ENCODE assay signal across 21 mouse cellular contexts in the genomic region with DNA sequence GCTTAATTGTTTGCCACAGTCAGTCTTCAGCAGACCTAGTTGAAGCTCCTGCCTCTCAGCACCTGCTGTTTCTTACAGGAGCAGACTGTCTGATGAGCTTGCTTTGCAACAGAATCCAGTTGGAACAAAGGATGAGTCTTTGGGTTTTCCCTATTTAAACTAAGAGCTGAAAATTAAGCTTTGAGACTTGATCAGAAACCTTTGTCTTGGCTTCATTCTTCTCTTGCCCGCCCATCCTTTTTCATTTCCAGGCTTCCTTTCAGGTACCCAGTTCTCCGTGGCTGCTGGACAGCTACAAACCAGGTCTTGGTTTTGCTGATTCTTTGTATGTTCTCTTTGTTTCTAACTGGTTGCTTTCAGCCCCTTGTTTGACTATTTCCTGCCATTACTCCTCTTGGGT. TPM values are rescaled to one million over a fixed set of nuclear protein-coding genes. Genes with fewer than 3 reads are reported as not detected.
DNase-seq lines count a peak whose midpoint lies in the region; ATAC-seq lines count a peak whose summit lies in the region.
"Had no signal": no experiment of that assay in that cellular context is flagged by ENCODE, and none has a peak within 500 bp of the region (broad histone marks: within the 10 kb centered on the region; RNA-seq: fewer than 3 reads in every experiment).

No protein-coding gene starts in this region.

- DNase-seq in ES-CJ7 (ENCODE audit: low read depth, low spot score) (peak; percentile 31), R1 (ENCODE audit: low read depth, low spot score) (peak; percentile 74)
- no peak for DNase-seq in gastrocnemius, adult 18-20 months (ENCODE audit: low spot score)
- no peak for DNase-seq in liver, embryonic 11.5 days (ENCODE audit: low spot score)
- DNase-seq: adrenal gland, adult 8-10 months; adrenal gland, postnatal 14 days; adrenal gland, postnatal 36 days; cerebellum, adult 11-12 months; cerebellum, adult 2 months; cerebellum, adult 9-10 months; cerebellum, postnatal 25 days; forebrain, postnatal 0 days had no signal

- no peaks in the 10 kb centered on the region for H3K27me3 ChIP-seq in liver, embryonic 11.5 days (replicated peaks; ENCODE audit: control insufficient read depth, insufficient read depth, low read length)
- H3K27me3 ChIP-seq: embryonic facial prominence, embryonic 12.5 days; forebrain, embryonic 13.5 days; forebrain, embryonic 15.5 days; Patski had no signal

- no peaks in the 10 kb centered on the region for H3K4me1 ChIP-seq in liver, embryonic 11.5 days (replicated peaks; ENCODE audit: control insufficient read depth, insufficient read depth, low read length)
- H3K4me1 ChIP-seq: embryonic facial prominence, embryonic 10.5 days; embryonic facial prominence, embryonic 12.5 days; forebrain, embryonic 13.5 days; forebrain, embryonic 15.5 days had no signal

- no peak overlapping the region for H3K4me3 ChIP-seq in liver, embryonic 11.5 days (ENCODE audit: low read depth, low read length)
- H3K4me3 ChIP-seq: embryonic facial prominence, embryonic 10.5 days; embryonic facial prominence, embryonic 12.5 days; erythroblast, embryonic 14.5 days; forebrain, embryonic 13.5 days; forebrain, embryonic 15.5 days had no signal

- WGBS in liver, embryonic 11.5 days: 73% methylated on average over 2 of the region's 2 CpGs

- H3K27ac ChIP-seq in liver, embryonic 11.5 days (ENCODE audit: low read depth, low read length): no peak overlapping the region
- H3K27ac ChIP-seq: embryonic facial prominence, embryonic 10.5 days; embryonic facial prominence, embryonic 12.5 days; forebrain, embryonic 13.5 days; forebrain, embryonic 15.5 days had no signal

- H3K9me3 ChIP-seq in liver, embryonic 11.5 days (ENCODE audit: control insufficient read depth, low read length): no peaks in the 10 kb centered on the region
- H3K9me3 ChIP-seq: forebrain, embryonic 15.5 days; G1E had no signal

- ATAC-seq in erythroblast, adult 5-6 weeks (replicated peaks; ENCODE audit: low FRiP score, poor library complexity, severe bottlenecking): no peak
- no peak for ATAC-seq in liver, embryonic 11.5 days (replicated peaks; ENCODE audit: low FRiP score)
- ATAC-seq: activated CD4-positive, CD25-positive, alpha-beta regulatory T cell, adult 4 months; forebrain, embryonic 13.5 days; forebrain, embryonic 15.5 days; forebrain, postnatal 0 days; Patski had no signal

- no peaks in the 10 kb centered on the region for H3K36me3 ChIP-seq in liver, embryonic 11.5 days (ENCODE audit: control insufficient read depth, insufficient read depth, low read length)
- H3K36me3 ChIP-seq: embryonic facial prominence, embryonic 10.5 days; embryonic facial prominence, embryonic 12.5 days; forebrain, embryonic 15.5 days; G1E had no signal

- H3K4me2 ChIP-seq in liver, embryonic 11.5 days: no peak overlapping the region
- H3K4me2 ChIP-seq: embryonic facial prominence, embryonic 12.5 days; forebrain, embryonic 13.5 days; forebrain, embryonic 15.5 days had no signal

- no peak overlapping the region for H3K9ac ChIP-seq in liver, embryonic 11.5 days (ENCODE audit: low read depth, low read length)
- H3K9ac ChIP-seq: embryonic facial prominence, embryonic 12.5 days; forebrain, embryonic 13.5 days; forebrain, embryonic 15.5 days; forebrain, postnatal 0 days had no signal

RNA-seq across cellular contexts. Expression of gene Vps54, which starts 30.0 kb away (rescaled TPM):
- total RNA-seq in erythroblast, adult 5-6 weeks (2015; ENCODE audit: low replicate concordance): 18.0 and 22.7 TPM in 2 replicates
- 19.5 and 23.4 TPM in 2 replicates for total RNA-seq in erythroblast, adult 5-6 weeks (2017; ENCODE audit: low replicate concordance)
- total RNA-seq in gastrocnemius, adult 18-20 months (2021): 10 to 100 TPM; 19.9 to 21.0 TPM
- polyA plus RNA-seq in liver, embryonic 11.5 days (2014; fragmentation: Nextera tagmentation; extraction: Ambion mirVana): 10.4 and 11.1 TPM in 2 replicates

Comparison
In these comparisons a context has a peak if more than half of its experiments do, and no peak if none do; other contexts are left out.
1. DNase-seq: peak in ES-CJ7 (single experiment) and R1 (single experiment); none in gastrocnemius, adult 18-20 months (single experiment) and liver, embryonic 11.5 days (single experiment).